Mouse (Mus musculus) myocyte (in vitro differentiated cells): ENCODE measurements around the gene Scn2a.

Experiments
- POLR2A ChIP-seq: IDR thresholded peaks from one replicate; pipeline ENCODE4 v1.6.1; 2011; ENCODE audit warnings: low read depth, mild to moderate bottlenecking, control low read depth, moderate library complexity; ENCODE audit not compliant: insufficient read length
- USF1 ChIP-seq: IDR thresholded peaks from one replicate; pipeline ENCODE4 v1.6.1; 2011; ENCODE audit warnings: low read depth, mild to moderate bottlenecking, control low read depth, moderate library complexity

DNA sequence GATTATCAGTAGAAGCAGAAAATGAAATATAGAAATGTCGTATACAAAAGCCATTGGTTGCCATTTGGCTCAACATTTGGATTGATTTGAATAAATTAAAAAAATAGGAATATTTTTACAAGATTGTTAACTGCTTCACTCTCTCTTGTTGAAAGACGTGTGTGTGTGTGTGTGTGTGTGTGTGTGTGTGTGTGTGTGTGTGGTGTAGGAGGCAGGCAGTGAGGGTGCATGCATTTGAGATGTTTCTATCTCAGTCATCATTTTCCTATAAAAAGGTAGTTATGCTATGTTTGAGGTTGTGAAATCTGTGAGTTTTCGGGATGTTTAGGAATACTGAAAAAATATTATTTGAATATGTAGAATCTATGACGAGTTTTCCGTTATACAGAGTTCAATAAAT lies 1.3 kb downstream of the Scn2a start:
- no peak for TF ChIP-seq USF1
- TF ChIP-seq POLR2A, result no peak
